In genomic region chr12:114804422-114804821, GRCm38 (mm10) we compare ENCODE assay signal across 25 mouse cellular contexts.
A peak's percentile ranks its signal among the peaks of the same experiment; 100 is the strongest.
DNase-seq lines count a peak whose midpoint lies in the region; ATAC-seq lines count a peak whose summit lies in the region.
"Had no signal": no experiment of that assay in that cellular context is flagged by ENCODE, and none has a peak within 500 bp of the region (broad histone marks: within the 10 kb centered on the region; RNA-seq: fewer than 3 reads in every experiment).

No protein-coding gene starts in this region.

- no peak overlapping the region for H3K27ac ChIP-seq in forebrain, embryonic 14.5 days (ENCODE audit: low read depth, low read length)
- H3K27ac ChIP-seq: forebrain, embryonic 12.5 days; heart, embryonic 13.5 days; kidney, postnatal 0 days; liver, embryonic 14.5 days; midbrain, embryonic 13.5 days had no signal

- peak; percentile 15 for DNase-seq in CD4-positive, CD25-positive, alpha-beta regulatory T cell, adult 2 months (ENCODE audit: low read depth, low spot score)
- DNase-seq in thymus, postnatal 25 days: peak; percentile 17
- DNase-seq in gastrocnemius, postnatal 14 days: no peak
- no peak for DNase-seq in layer of hippocampus, postnatal 14 days (ENCODE audit: low spot score in 2 of 2)
- DNase-seq in forebrain, embryonic 14.5 days (ENCODE audit: low spot score): no peak
- DNase-seq: adrenal gland, postnatal 36 days; cerebellum, adult 18-20 months; cerebellum, postnatal 10 days; heart, postnatal 10 days; kidney, adult 8-10 months; liver; lung, adult 2 months; lung, postnatal 10 days; right cerebral cortex, adult 18-20 months; spleen, adult 18-20 months had no signal

- intact Hi-C loops in gastrocnemius, postnatal 14 days (cut with DNase I; ENCODE audit: low total_unique reads): loop anchor here (10.0 kb wide), 1 partner anchor 110 kb away; no protein-coding TSS in a partner anchor

- no peaks in the 10 kb centered on the region for H3K4me1 ChIP-seq in forebrain, embryonic 14.5 days (ENCODE audit: control insufficient read depth, insufficient read depth, low read length)
- H3K4me1 ChIP-seq: forebrain, embryonic 12.5 days; heart, embryonic 13.5 days; midbrain, embryonic 13.5 days had no signal

- H3K36me3 ChIP-seq in forebrain, embryonic 14.5 days (ENCODE audit: control insufficient read depth, insufficient read depth, low read length): no peaks in the 10 kb centered on the region
- H3K36me3 ChIP-seq: forebrain, embryonic 12.5 days; heart, embryonic 13.5 days; midbrain, embryonic 13.5 days had no signal

- no peaks in the 10 kb centered on the region for H3K27me3 ChIP-seq in forebrain, embryonic 14.5 days (replicated peaks; ENCODE audit: control insufficient read depth, insufficient read depth, low read length)
- H3K27me3 ChIP-seq: forebrain, embryonic 12.5 days; heart, embryonic 13.5 days; midbrain, embryonic 13.5 days had no signal

- H3K9me3 ChIP-seq in forebrain, embryonic 14.5 days (replicated peaks; ENCODE audit: control insufficient read depth, low read length): no peaks in the 10 kb centered on the region

- H3K4me3 ChIP-seq in forebrain, embryonic 14.5 days (ENCODE audit: low read depth, low read length): no peak overlapping the region
- H3K4me3 ChIP-seq: erythroblast, embryonic 14.5 days; forebrain, embryonic 12.5 days; heart, embryonic 13.5 days; midbrain, embryonic 13.5 days had no signal

- H3K9ac ChIP-seq in forebrain, embryonic 14.5 days (ENCODE audit: low read length): no peak overlapping the region
- H3K9ac ChIP-seq: forebrain, embryonic 12.5 days; heart, embryonic 13.5 days; liver, embryonic 14.5 days; midbrain, embryonic 13.5 days had no signal

- peak; percentile 99 for ATAC-seq in common myeloid progenitor, adult 5-6 weeks (replicated peaks; ENCODE audit: low read depth, poor library complexity, severe bottlenecking)
- ATAC-seq in megakaryocyte progenitor cell, adult 5-6 weeks (replicated peaks; ENCODE audit: poor library complexity): peak; percentile 75
- ATAC-seq in forebrain, embryonic 14.5 days: no peak
- ATAC-seq: hindbrain, embryonic 16.5 days; intestine, embryonic 16.5 days; midbrain, embryonic 13.5 days had no signal

- H3K4me2 ChIP-seq in forebrain, embryonic 14.5 days (ENCODE audit: low read length): no peak overlapping the region
- H3K4me2 ChIP-seq: forebrain, embryonic 12.5 days; heart, embryonic 13.5 days; midbrain, embryonic 13.5 days had no signal

Comparison
In these comparisons a context has a peak if more than half of its experiments do, and no peak if none do; other contexts are left out.
1. DNase-seq: peak in CD4-positive, CD25-positive, alpha-beta regulatory T cell, adult 2 months (single experiment) and thymus, postnatal 25 days (single experiment); none in gastrocnemius, postnatal 14 days (single experiment), layer of hippocampus, postnatal 14 days (0 of 2) and forebrain, embryonic 14.5 days (single experiment).